Mouse (Mus musculus) lung, postnatal 14 days (tissue): ENCODE measurements around the gene Pithd1.
"Not testable (repeated sequence)": the region's sequence is repeated elsewhere in the genome, so short reads cannot be mapped to it uniquely, and the experiment has no call there.

Experiments used
- DNase-seq: peaks from one replicate; pipeline ENCODE4 v3.0.0; 2021

Gene Pithd1

GRCm38 (mm10) chr4:135986301-135986942, 642 bp downstream of the Pithd1 start:
- no peak for DNase-seq

DNA sequence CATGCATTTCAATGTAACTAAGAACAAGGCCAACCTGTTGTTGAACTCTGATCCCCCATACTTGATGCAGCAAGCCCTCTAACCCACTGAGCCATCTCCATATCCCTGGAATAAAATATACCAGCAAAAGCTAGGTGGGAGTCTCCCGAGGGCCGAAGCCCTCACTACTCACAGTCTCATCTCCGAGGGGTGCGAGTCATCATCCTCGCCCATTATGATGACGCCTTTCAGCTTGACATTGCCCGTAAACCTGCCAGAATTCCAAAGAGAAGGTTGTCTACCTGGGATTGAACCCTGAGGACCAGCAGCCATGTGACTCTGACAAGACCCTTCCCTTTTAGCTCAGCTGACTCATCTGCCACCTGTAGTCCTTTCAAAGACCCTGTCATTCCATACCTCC, 1.3 kb downstream of the Pithd1 start:
- DNase-seq = no peak

- no peak for DNase-seq
Measured at GRCm38 (mm10) chr4:135985193-135985592, 1.9 kb downstream of the Pithd1 start.

DNA sequence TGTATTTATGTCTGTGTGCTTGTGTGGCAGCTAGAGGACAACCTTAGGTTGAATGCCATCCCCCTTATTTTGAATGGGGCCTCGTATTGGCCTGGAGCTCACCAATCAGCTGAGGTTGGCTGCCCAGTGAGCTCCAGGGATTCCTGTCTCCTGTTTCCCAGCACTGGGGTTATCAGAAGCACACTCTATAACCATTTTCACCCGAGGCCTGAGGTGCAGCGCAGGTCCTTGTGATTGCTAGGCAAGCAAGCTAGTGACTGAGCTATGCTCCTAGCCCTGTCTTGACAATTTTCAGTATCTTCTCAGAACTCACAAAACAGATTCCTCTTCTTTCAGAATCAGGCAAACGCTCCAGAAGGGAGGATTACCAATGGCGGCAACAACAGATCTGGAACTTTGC, 2.5 kb downstream of the Pithd1 start:
- DNase-seq = no peak

DNA sequence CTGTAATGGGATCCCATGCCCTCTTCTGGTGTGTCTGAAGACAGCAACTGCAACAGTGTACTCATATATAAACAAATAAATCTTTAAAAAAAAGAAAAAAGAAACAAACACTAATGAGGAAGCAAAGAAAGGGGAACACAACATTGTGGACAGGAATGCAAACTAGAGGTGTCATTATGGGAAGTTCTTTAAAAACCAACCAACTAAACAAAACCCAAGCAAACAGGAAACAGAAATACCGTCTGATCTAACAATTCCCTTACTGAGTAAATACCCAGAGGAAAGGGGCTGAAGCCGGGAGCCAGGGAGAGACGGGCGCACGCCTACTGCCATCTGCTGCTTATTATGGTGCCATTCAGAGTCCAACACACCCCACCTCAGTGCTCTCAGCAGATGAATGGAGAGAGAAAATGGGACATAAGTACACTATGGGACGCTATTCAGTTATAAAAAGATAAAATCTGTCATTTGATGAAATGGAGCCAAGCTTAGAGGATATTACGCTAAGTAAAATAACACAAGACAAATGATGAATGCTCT, 5.5 kb downstream of the Pithd1 start:
- DNase-seq = no peak

GRCm38 (mm10) chr4:135980223-135980622, 6.8 kb downstream of the Pithd1 start:
- DNase-seq = not testable (repeated sequence)

DNA sequence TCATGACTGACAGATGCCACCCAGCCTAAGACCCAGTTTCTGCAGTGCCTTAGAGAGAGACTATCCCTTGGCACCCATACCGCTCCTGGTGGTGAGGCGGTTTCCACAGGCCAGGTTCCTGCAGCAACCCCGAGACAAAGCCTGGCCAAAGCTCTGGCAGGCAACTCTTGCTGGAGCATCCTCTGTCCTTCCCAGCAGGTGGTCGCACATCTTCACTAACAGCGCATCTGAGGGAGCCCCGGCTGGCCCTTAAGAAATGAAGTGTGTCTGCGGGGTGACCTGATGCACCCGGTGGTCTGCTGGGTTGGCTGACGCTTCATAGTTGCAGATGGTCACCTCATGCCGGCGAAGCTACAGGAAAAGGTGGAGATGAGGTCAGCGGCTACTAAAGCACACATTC, 10.9 kb downstream of the Pithd1 start:
- DNase-seq = no peak

GRCm38 (mm10) chr4:135972911-135973811, 13.9 kb downstream of the Pithd1 start:
- no peak for DNase-seq

- DNase-seq = peak; percentile 91
Measured at GRCm38 (mm10) chr4:135972556-135972906, 14.5 kb downstream of the Pithd1 start, which contains the start of gene Lypla2. Gene Lypla2 (minus strand): TSS chr4:135972626.

DNA sequence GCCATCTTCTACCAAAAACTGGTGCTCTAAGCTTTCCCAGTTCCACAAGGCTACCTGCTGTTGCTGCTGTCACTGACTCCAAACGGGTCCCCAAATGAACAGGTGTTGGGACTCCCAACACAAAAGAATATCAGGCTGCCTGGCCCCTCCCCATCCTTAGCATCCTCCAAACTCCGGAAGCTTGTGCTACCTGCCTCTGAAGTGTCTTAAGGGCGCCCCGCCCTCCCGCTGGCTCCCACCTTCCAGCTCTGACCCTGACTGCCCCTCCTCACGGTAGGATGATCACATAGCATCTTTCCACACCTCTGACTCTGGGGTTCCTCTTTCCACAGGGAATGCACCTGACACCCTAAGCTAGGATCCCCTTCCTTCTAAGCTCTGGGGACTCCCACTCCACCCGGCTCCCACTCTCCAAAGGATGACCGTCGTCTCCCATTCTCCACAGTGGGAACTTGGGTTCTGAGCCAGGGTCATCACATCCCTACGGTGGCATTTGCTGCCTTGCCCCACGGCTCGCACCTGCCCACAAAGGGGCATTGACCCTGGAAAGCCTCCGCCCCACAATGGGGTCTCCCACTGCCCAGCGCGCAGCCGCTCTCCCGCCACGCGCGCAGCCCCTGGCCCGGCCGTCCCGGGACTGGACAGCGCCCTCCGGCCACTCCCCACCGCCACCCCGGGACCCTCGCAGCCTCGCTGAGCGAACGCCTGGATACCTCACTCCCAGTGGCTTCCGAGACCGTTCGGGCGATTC, 15.1 kb downstream of the Pithd1 start:
- DNase-seq = no peak

DNA sequence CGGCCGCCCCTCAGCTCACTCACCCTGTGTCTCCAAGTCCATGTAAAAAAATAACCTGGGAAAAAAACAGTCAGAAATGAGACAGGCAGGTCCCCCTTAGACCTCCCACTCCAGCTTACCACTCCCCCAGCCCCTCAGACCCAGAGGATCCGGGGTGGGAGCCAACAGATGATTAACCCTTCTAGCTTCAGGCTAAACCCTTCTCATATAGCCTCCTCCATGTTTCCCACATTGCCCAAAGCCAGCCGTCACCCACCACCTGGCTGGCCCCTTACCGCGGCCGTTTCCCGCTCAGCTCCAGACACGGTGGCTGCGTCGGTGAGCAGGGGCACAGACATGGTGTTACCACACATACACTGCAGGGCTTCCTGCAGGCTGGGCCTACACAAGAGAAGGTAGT, 16.5 kb downstream of the Pithd1 start:
- DNase-seq = no peak

DNA sequence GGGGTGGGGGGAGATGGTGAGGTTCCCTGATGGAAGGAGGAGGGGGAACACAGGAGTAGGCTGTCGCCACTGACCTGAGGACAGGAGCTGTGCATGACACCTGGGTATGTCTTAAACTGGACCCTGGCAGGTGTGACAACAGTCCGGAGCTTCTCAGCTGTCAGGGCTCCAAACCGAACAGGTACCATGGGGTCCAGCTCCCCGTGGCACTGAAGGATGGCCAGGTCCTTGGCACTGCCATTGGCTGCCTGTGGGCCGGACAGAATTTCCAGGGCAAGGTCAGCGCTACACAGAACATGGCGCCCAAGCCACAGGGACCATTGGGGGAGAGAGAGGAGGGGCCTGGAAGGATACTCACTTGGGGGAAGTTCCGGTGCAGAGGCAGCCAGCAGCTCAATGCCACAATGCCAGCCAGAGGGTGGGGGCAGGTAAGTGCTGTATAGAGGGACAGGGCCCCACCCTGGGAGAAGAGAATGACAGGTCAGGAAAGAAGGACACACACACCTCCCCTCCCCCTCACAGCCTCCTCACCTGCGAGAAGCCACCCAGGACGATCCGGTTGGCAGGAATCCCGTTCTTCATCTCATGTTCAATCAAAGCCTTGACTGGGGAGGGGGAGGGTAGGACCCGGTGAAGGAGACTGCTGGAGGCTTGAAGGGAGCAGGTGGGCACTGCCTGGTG, 17.9 kb downstream of the Pithd1 start:
- no peak for DNase-seq

DNA sequence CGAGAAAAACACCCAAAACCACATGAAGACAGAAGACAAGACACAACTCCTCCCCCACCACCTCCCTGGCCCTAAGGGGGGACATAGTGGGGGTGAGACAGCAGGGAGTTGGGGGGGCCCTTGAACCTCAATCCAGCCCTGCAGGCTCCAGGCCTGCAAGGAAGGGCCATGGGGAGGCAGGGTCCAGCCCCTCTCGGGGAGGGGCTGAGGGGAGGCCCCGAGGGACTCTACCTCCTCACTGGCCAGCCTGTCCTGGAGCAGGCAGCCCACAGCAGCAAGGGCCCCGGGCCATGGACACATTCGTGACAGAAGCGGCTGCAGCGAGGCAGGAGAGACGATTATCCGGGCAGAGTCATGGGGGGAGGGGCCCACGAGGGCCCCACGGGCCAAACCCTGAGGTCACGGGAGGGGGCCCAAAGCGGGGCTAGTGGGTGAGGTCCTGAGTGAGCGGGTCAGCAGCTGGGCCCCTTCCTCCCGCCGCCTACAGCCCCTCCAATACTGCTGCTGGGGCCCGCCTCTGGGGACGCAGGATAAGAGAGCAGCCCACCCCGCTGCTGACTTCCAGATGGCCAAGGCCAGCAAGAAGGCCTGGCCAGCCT, 18.7 kb downstream of the Pithd1 start:
- DNase-seq = no peak

- DNase-seq = no peak
Measured at GRCm38 (mm10) chr4:135967086-135967760, 19.8 kb downstream of the Pithd1 start.

GRCm38 (mm10) chr4:135966283-135966682, 20.8 kb downstream of the Pithd1 start:
- DNase-seq = no peak

GRCm38 (mm10) chr4:135965113-135965512, 22.0 kb downstream of the Pithd1 start:
- no peak for DNase-seq

GRCm38 (mm10) chr4:135964426-135964825, 22.6 kb downstream of the Pithd1 start:
- DNase-seq = peak; percentile 70

DNA sequence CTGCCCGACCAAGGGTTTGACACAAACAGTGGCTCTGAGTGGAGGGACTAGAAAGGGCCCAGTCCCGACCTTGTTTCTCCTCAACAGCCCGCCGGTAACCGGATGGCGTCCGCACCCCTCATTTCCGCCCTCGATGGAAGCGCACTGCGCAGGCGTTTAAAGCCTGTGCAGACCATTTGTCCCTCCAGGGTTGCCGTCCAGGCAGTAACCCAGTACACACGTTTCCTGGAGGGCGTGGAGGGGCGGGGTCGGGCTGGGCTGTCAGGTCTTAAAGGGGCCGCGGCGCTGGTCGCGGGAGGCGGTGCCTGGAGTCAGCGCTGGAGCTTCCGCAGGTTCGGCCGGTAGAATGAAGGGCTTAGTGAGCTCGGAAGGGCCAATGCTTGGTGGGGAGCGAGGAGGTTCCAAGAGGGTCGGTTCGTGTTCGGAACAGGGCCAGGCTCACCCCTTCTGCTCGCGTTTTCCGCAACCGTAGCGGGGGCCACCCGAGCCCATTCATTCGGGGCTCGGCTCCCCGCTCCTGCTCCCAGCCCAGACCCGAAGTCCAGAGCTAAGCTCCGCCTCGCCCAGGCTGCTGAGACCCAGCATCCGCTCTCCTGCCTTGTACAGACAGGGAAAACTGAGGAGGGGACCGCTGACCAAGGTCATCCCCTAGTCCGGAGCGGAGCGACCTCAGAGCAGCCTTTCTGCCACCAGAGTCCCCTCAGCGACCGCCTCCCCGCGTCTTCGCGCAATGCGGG, 23.4 kb downstream of the Pithd1 start, which contains the start of gene Gale:
Gale (plus strand) TSS at position 271 of the 737 bp plus-strand sequence.
- peak; percentile 94 for DNase-seq

- no peak for DNase-seq
Measured at GRCm38 (mm10) chr4:135962946-135963345, 24.1 kb downstream of the Pithd1 start.

DNA sequence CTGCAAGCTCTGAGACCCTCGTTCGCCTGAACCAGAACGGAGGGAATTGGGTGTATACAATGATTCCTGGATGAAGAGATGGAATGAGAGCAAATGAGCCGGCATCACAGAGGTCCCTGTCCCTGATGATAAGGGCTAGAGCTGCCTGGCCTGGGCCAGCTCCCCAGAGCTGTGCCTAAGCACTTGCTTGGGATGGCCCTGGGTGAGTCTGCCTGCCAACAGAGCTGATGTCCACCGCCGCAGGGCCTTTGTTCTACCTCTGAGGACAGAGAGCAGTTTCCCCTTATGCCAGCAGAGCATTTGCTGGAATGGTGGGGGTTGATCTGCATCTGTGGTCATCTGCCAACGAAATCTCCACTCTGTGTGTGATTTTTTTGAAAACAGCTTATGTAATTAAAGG, 24.9 kb downstream of the Pithd1 start:
- DNase-seq = no peak

DNA sequence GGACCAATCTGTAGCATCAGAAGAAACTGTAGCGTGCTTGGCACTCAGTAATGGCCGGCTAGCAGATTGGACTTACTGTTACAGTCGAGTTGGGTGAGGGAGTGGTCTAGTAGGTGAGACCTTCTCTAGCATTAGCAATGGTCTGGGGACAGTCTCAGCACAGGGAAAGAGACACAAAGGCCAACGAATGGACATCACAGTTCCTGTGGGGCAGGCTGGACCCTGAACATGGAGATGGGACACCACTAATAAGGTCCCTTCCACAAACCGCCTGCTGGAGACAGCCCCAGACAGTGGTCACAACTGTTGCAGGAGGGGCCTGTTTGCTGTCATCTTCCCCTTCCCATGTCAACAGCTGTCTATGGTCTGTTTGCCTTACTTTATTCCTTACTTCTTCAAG, 25.4 kb downstream of the Pithd1 start:
- DNase-seq = no peak
